Mouse (Mus musculus): Measurements from ENCODE around the gene Gm498. TPM values are rescaled to one million over a fixed set of nuclear protein-coding genes. Genes with fewer than 3 reads are reported as not detected.
A peak's percentile ranks its signal among the peaks of the same experiment; 100 is the strongest.

Gm498 gene
- polyA plus RNA-seq, 1 experiment from 2014 or later = not detected

GRCm38 (mm10) chr7:143834316-143834715 lies 32.3 kb upstream of the Gm498 start:
- Histone ChIP-seq H3K27ac (no peak overlapping the region), H3K4me3 (no peak overlapping the region), H3K9me3 (replicated peaks) (no peaks in the 10 kb centered on the region), H3K9ac (0 out of 2 replicates have a peak overlapping the region, but pooled peaks have one; percentile 27), H3K4me1 (peaks cover 52% of the 10 kb centered on the region), H3K27me3 (no peaks in the 10 kb centered on the region), H3K36me3 (peaks cover 29% of the 10 kb centered on the region), H3K4me2 (replicated peaks) (no peak overlapping the region)
- no peak for ATAC-seq (ENCODE audit: low FRiP score)
- WGBS = 95% methylated on average over 2 of the region's 2 CpGs

DNA sequence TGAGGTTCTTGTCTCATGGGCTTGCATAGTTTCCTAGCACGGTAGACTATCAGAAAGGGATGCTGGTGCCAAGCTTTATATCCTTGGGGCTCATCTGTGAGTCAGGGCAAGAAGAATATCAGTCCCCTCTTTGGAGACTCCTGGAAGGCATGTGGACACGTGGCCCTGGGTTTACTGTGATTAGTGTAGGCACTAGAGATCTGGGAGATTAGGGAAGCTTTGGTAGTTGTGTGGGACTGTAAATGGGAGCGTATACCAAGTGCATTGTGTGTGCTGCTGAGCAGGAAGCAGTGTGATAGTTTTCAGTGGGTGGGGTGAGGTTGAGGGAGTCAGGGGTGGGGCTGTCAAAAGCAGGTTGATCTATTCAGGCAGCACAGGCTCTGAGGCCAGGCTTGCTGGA lies 31.7 kb upstream of the Gm498 start:
- 82% methylated on average over 3 of the region's 3 CpGs for WGBS
- no peak overlapping the region for H3K9ac ChIP-seq

DNA sequence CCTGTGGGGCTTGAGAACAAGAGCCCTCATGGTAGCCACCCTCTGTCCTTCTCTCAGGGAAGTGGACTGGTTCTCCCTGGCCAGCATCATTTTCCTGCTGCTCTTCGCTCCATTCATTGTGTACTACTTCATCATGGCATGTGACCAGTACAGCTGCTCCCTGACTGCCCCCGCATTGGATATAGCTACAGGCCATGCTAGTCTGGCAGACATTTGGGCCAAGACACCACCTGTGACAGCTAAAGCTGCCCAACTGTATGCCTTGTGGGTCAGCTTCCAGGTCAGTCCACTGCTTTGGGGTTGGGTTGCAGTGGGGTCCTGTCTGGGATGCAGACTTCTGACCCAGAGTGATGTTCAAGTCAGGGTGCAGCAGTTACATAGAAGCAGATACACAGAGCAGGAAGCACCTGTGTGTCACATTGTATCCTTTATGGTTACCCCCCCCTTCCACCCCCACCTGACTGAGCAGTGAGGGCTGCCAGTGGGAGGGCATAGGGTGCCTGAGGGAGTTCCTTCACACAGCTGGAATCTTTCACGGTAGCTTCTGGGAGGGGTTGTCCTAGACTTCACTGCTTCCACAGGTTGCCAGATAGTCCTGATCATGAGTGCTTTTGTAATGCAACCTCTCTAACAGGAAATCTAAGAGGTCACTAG lies 28.8 kb upstream of the Gm498 start:
- peaks cover 25% of the 10 kb centered on the region for H3K4me1 ChIP-seq
- peaks cover 64% of the 10 kb centered on the region for H3K36me3 ChIP-seq

More for the DNA sequence above, 31.7 kb upstream of the Gm498 start:
- Histone ChIP-seq H3K36me3 (peaks cover 36% of the 10 kb centered on the region), H3K4me2 (replicated peaks) (no peak overlapping the region), H3K9me3 (replicated peaks) (no peaks in the 10 kb centered on the region), H3K27ac (no peak overlapping the region), H3K4me1 (peaks cover 51% of the 10 kb centered on the region), H3K27me3 (no peaks in the 10 kb centered on the region), H3K4me3 (no peak overlapping the region)
- no peak for ATAC-seq (ENCODE audit: low FRiP score)

DNA sequence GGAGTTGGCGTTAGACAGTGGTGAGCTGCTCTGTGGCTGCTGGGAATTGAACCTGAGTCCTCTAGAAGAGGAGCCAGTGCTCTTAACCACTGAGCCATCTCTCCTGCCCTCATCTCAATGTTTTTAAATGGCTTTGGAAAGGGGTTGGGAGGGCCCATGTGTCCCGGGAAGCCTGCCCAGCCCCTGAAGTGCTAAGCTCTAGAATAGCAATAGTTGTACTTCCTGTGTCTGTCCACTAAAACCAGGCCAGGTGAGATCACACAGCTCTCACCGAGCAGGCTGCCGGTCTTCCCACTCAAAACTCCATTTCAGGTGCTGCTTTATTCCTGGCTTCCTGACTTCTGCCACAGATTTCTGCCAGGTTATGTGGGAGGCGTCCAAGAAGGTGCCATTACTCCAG lies 26.5 kb upstream of the Gm498 start:
- 97% methylated on average over 5 of the region's 5 CpGs for WGBS
- no peaks in the 10 kb centered on the region for H3K27me3 ChIP-seq
- no peak overlapping the region for H3K27ac ChIP-seq
- H3K9ac ChIP-seq = no peak overlapping the region
- peaks cover 87% of the 10 kb centered on the region for H3K36me3 ChIP-seq
- no peak overlapping the region for H3K4me2 ChIP-seq (replicated peaks)
- ATAC-seq (ENCODE audit: low FRiP score) = no peak
- H3K4me1 ChIP-seq = peaks cover 5% of the 10 kb centered on the region; the same call in 1 of the 2 replicates
- H3K9me3 ChIP-seq (replicated peaks) = no peaks in the 10 kb centered on the region
- H3K4me3 ChIP-seq = no peak overlapping the region

More for the DNA sequence above, 28.8 kb upstream of the Gm498 start:
- no peak overlapping the region for H3K27ac ChIP-seq
- H3K9me3 ChIP-seq (replicated peaks) = no peaks in the 10 kb centered on the region
- no peak overlapping the region for H3K4me3 ChIP-seq
- H3K4me2 ChIP-seq (replicated peaks) = no peak overlapping the region
- no peak overlapping the region for H3K9ac ChIP-seq
- no peaks in the 10 kb centered on the region for H3K27me3 ChIP-seq
- no peak for ATAC-seq (ENCODE audit: low FRiP score)
- 99% methylated on average over 3 of the region's 3 CpGs for WGBS

DNA sequence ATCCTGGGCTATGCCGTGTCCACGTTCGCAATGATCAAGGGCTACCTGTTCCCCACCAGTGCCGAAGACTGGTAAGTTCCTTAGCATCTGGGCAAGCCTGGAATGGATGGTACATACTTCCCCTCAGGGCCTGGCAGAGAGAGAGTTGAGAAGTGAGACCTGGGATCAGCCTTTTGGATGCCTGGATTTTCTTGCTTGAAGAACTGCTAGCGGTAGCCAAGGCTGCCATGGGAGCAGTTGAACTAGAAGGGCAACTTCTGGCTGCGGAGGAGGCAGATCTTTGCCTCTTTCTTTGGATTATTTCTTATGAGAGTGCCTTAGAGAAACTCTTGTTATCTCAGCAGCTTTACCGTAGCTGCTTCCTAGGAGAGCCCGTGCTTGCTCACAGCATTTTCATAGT lies 25.3 kb upstream of the Gm498 start:
- ATAC-seq (ENCODE audit: low FRiP score) = no peak
- 0 out of 2 replicates have a peak, but pooled peaks cover under 1% of the 10 kb centered on the region for H3K4me1 ChIP-seq

DNA sequence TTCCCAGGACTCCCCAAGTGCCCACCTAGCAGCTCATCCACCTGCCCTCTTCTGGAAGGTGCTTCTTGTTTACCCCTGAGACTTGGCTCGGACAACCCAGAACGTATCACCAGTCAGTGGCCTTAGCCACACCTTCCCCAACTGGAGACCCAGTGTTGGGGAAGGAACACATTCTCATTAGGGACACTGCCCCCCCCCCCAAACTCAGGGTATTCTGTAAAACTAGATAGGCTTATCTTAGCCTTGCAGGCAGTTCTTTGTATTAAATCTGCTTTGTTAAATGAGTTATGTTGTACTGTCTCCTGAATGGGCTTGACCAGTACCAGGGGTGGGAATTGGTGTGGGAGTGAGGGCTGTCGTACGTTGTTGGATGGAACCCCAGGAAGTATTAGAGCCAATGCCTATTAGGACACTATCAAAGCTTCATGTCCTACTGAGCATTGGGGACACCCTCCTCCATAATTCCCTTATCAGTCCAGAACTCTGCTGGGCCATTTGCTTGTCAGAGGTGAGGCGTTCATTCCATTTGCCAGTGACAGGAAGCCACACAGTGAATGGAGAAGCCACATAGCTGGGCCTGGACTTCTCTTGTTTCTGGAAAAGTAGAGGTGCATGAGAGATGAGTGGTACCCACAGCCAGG lies 18.4 kb upstream of the Gm498 start:
- peaks cover 59% of the 10 kb centered on the region for H3K36me3 ChIP-seq
- no peak overlapping the region for H3K9ac ChIP-seq
- no peaks in the 10 kb centered on the region for H3K27me3 ChIP-seq
- no peak overlapping the region for H3K4me2 ChIP-seq (replicated peaks)
- no peak overlapping the region for H3K4me3 ChIP-seq
- 93% methylated on average over 5 of the region's 5 CpGs for WGBS
- H3K9me3 ChIP-seq (replicated peaks) = no peaks in the 10 kb centered on the region
- ATAC-seq (ENCODE audit: low FRiP score) = no peak
- H3K27ac ChIP-seq = no peak overlapping the region
- H3K4me1 ChIP-seq = no peaks in the 10 kb centered on the region

More for the DNA sequence above, 25.3 kb upstream of the Gm498 start:
- Histone ChIP-seq H3K9ac (no peak overlapping the region), H3K27ac (no peak overlapping the region), H3K4me2 (replicated peaks) (no peak overlapping the region), H3K27me3 (no peaks in the 10 kb centered on the region), H3K9me3 (replicated peaks) (no peaks in the 10 kb centered on the region), H3K36me3 (peaks cover 98% of the 10 kb centered on the region), H3K4me3 (no peak overlapping the region)
- WGBS = over 99% methylated on average over 8 of the region's 8 CpGs

- Histone ChIP-seq H3K9ac (no peak overlapping the region), H3K27ac (no peak overlapping the region), H3K36me3 (peaks cover 52% of the 10 kb centered on the region), H3K9me3 (replicated peaks) (no peaks in the 10 kb centered on the region), H3K27me3 (no peaks in the 10 kb centered on the region), H3K4me2 (replicated peaks) (no peak overlapping the region), H3K4me1 (no peaks in the 10 kb centered on the region), H3K4me3 (no peak overlapping the region)
- 93% methylated on average over 7 of the region's 8 CpGs for WGBS
- ATAC-seq (ENCODE audit: low FRiP score) = no peak
Observed at GRCm38 (mm10) chr7:143848768-143849482, 17.7 kb upstream of the Gm498 start.

- no peaks in the 10 kb centered on the region for H3K4me1 ChIP-seq
- ATAC-seq (ENCODE audit: low FRiP score) = no peak
- H3K36me3 ChIP-seq = no peaks in the 10 kb centered on the region
- no peak overlapping the region for H3K4me2 ChIP-seq (replicated peaks)
- H3K27me3 ChIP-seq = no peaks in the 10 kb centered on the region
- 83% methylated on average over 4 of the region's 4 CpGs for WGBS
- 0 out of 2 replicates have a peak, but pooled peaks cover 7% of the 10 kb centered on the region for H3K9me3 ChIP-seq (replicated peaks)
- no peak overlapping the region for H3K9ac ChIP-seq
- H3K27ac ChIP-seq = no peak overlapping the region
- no peak overlapping the region for H3K4me3 ChIP-seq
Observed at GRCm38 (mm10) chr7:143868874-143869273, 2.2 kb downstream of the Gm498 start.

DNA sequence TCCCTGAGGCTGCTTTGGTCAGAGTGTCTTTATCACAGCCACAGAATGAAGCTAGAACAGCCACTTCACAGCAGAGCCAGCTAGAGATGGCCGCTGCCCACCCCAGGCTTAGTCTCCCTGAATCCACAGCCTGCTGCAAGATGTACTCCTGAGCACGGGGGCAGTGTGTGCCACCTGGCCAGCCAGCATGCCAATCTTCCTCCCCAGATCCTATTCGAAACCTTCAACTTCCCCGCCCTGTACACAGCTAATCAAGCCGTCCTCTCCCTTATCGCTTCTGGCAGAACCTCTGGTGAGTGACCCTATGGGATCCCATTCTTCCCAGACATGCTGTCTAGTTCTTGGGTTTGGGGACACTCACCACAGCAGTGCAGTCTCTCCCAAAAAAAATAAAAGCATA lies 17.1 kb downstream of the Gm498 start:
- H3K27me3 ChIP-seq = no peaks in the 10 kb centered on the region
- no peaks in the 10 kb centered on the region for H3K36me3 ChIP-seq
- no peak overlapping the region for H3K4me2 ChIP-seq (replicated peaks)
- no peaks in the 10 kb centered on the region for H3K4me1 ChIP-seq
- no peak overlapping the region for H3K27ac ChIP-seq
- no peaks in the 10 kb centered on the region for H3K9me3 ChIP-seq (replicated peaks)
- H3K9ac ChIP-seq = no peak overlapping the region
- 83% methylated on average over 6 of the region's 6 CpGs for WGBS
- H3K4me3 ChIP-seq = no peak overlapping the region
- no peak for ATAC-seq (ENCODE audit: low FRiP score)

DNA sequence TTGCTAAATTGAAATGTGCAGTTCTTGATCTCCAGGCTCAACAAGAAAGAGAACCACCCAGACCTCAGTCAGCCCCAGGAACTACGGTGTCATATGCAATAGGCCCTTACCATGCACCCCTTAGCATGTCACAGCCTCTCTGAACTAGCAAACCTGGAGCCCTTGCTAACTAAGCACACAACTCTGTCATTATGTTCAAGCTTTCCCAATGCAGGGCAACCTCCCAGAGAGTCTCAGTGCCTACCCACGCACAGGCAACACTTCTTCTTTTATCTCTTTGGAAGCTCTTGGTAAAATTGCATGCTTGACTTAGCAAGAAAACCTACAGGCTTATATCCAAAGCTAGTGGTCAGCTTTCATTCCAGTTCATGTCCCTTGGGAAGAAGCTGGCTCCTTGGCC lies 24.5 kb downstream of the Gm498 start:
- no peak overlapping the region for H3K27ac ChIP-seq
- no peak for ATAC-seq (ENCODE audit: low FRiP score)
- peaks cover 2% of the 10 kb centered on the region; the same call in 1 of the 2 replicates for H3K27me3 ChIP-seq
- H3K9ac ChIP-seq = no peak overlapping the region
- 76% methylated on average over 2 of the region's 2 CpGs for WGBS
- H3K4me2 ChIP-seq (replicated peaks) = no peak overlapping the region
- no peaks in the 10 kb centered on the region for H3K4me1 ChIP-seq
- H3K9me3 ChIP-seq (replicated peaks) = no peaks in the 10 kb centered on the region
- no peak overlapping the region for H3K4me3 ChIP-seq
- H3K36me3 ChIP-seq = no peaks in the 10 kb centered on the region

GRCm38 (mm10) chr7:143892361-143892760 lies 25.7 kb downstream of the Gm498 start:
- H3K27me3 ChIP-seq = peaks cover 2% of the 10 kb centered on the region; the same call in 1 of the 2 replicates
- ATAC-seq (ENCODE audit: low FRiP score) = no peak
- no peak overlapping the region for H3K4me2 ChIP-seq (replicated peaks)
- H3K27ac ChIP-seq = no peak overlapping the region
- H3K9me3 ChIP-seq (replicated peaks) = no peaks in the 10 kb centered on the region
- H3K4me1 ChIP-seq = no peaks in the 10 kb centered on the region
- WGBS = 62% methylated on average over 2 of the region's 2 CpGs
- no peaks in the 10 kb centered on the region for H3K36me3 ChIP-seq
- no peak overlapping the region for H3K4me3 ChIP-seq
- H3K9ac ChIP-seq = no peak overlapping the region

DNA sequence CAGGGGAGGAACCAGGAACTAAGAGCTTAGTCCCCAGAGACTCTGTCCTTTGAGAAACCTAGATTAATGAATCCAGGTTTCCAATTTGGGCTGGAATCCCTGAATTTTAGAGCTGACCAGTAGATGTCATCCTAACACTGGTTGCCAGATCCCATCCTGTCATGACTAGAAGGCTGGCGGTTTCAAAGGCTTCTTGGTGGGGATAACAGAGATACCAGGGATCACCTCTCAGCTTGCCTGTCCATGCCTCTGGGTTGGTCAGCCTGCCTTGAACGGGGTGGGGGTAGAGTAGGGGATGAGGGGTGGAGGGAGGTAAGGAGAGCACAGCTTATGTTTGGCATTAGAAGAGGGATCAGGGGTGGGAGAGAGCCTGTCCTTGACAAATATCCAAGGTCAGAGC lies 34.0 kb downstream of the Gm498 start:
- no peak for ATAC-seq (ENCODE audit: low FRiP score)
- WGBS = 19% methylated on average over 2 of the region's 2 CpGs

More for the DNA sequence above, 34.0 kb downstream of the Gm498 start:
- Histone ChIP-seq H3K27ac (no peak overlapping the region), H3K9ac (no peak overlapping the region), H3K36me3 (no peaks in the 10 kb centered on the region), H3K4me1 (no peaks in the 10 kb centered on the region), H3K4me2 (replicated peaks) (no peak overlapping the region), H3K27me3 (no peaks in the 10 kb centered on the region), H3K9me3 (replicated peaks) (no peaks in the 10 kb centered on the region), H3K4me3 (no peak overlapping the region)

Measured in hindbrain, embryonic 12.5 days (tissue).